Mouse (Mus musculus) NIH3T3 (cell line): Measurements from ENCODE around the gene Arhgap15.
A peak's percentile ranks its signal among the peaks of the same experiment; 100 is the strongest.

Experiments
- DNase-seq: peaks from one replicate; pipeline ENCODE4 v3.0.0-alpha.2; 2012; ENCODE audit warnings: low read depth

Gene Arhgap15

GRCm38 (mm10) chr2:44356248-44356886 is 607.7 kb downstream of the Arhgap15 start:
- DNase-seq = peak; percentile 23

GRCm38 (mm10) chr2:44356887-44357251 is 608.2 kb downstream of the Arhgap15 start:
- DNase-seq = no peak

GRCm38 (mm10) chr2:44380225-44380624 is 631.6 kb downstream of the Arhgap15 start:
- DNase-seq = no peak

- DNase-seq = no peak
Measured at GRCm38 (mm10) chr2:44384541-44384940, 635.9 kb downstream of the Arhgap15 start.

GRCm38 (mm10) chr2:44389556-44389955 is 640.9 kb downstream of the Arhgap15 start:
- DNase-seq = no peak

- no peak for DNase-seq
Measured at GRCm38 (mm10) chr2:44393789-44394188, 645.2 kb downstream of the Arhgap15 start.

GRCm38 (mm10) chr2:44394956-44395501 is 646.4 kb downstream of the Arhgap15 start:
- no peak for DNase-seq

- no peak for DNase-seq
Measured at GRCm38 (mm10) chr2:44395577-44395976, 647.0 kb downstream of the Arhgap15 start.

- no peak for DNase-seq
Measured at GRCm38 (mm10) chr2:44397209-44397608, 648.6 kb downstream of the Arhgap15 start.

GRCm38 (mm10) chr2:44397735-44398337 is 649.2 kb downstream of the Arhgap15 start:
- DNase-seq = no peak

- no peak for DNase-seq
Measured at GRCm38 (mm10) chr2:44399191-44399926, 650.7 kb downstream of the Arhgap15 start.

- DNase-seq = no peak
Measured at GRCm38 (mm10) chr2:44401704-44402422, 653.2 kb downstream of the Arhgap15 start.

GRCm38 (mm10) chr2:44411660-44412059 is 663.0 kb downstream of the Arhgap15 start:
- DNase-seq = no peak

- DNase-seq = no peak
Measured at GRCm38 (mm10) chr2:44416331-44416730, 667.7 kb downstream of the Arhgap15 start.

GRCm38 (mm10) chr2:44419547-44420225 is 671.1 kb downstream of the Arhgap15 start:
- no peak for DNase-seq

- no peak for DNase-seq
Measured at GRCm38 (mm10) chr2:44430521-44430920, 681.9 kb downstream of the Arhgap15 start.

- no peak for DNase-seq
Measured at GRCm38 (mm10) chr2:44436652-44437051, 688.0 kb downstream of the Arhgap15 start.

GRCm38 (mm10) chr2:44437496-44438057 is 689.0 kb downstream of the Arhgap15 start:
- DNase-seq = no peak

- DNase-seq = no peak
Measured at GRCm38 (mm10) chr2:44438070-44438469, 689.4 kb downstream of the Arhgap15 start.

- peak; percentile 63 for DNase-seq
Measured at GRCm38 (mm10) chr2:44444938-44445337, 696.3 kb downstream of the Arhgap15 start.
